Mouse (Mus musculus): ENCODE data around the gene Cdk6. TPM values are rescaled to one million over a fixed set of nuclear protein-coding genes. Genes with fewer than 3 reads are reported as not detected.
A peak's percentile ranks its signal among the peaks of the same experiment; 100 is the strongest.

Gene Cdk6
- polyA plus RNA-seq, 2 experiments = 5.7 to 13.9 TPM

DNA sequence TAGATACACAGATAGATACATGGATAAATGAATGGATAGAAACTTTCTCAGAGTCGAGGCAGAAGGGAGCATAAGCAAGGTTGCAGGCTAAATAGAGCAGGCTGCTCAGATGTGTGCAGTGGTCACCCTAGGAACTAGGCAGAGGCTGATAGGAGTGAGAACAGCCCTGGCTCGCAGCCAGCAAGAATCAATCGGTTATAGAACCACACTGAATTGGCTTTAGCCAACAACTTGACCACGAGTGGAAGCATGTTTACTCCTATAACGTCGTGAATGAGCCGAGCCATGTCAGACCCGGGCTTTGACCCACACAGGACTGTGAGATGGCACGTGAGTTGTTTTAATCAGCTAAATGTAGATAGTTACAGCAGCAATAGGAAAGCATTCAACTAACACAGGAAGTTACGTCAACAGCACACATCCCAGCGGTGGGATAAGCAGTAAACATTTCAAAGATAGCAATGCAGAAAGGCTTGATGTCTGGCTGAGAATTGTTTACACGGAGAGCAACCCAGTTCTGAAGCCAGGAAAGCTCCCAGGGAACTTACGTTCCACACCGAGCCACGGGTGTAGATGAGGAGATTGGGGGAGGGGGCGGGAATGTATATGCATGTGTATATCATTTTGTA lies 147.0 kb downstream of the Cdk6 start:
- no peak overlapping the region for H3K4me2 ChIP-seq (ENCODE audit: low read depth)
- no peak overlapping the region for H3K4me3 ChIP-seq (ENCODE audit: insufficient read depth in 1 of 2, low read depth in 2 of 2, low read length in 2 of 2)
- TF ChIP-seq CTCF (IDR thresholded peaks at IDR 0.05; ENCODE audit: low read depth) (no peak), EP300 (IDR thresholded peaks at IDR 0.05; ENCODE audit: low read depth) (no peak)
- peaks cover 0 to 18% of the 10 kb centered on the region in 2 experiments; a peak in 3 of 4 replicates for H3K4me1 ChIP-seq (replicated peaks; ENCODE audit: control insufficient read depth in 2 of 2, insufficient read depth in 2 of 2, low read length in 1 of 2)
- H3K27ac ChIP-seq = no peak overlapping the region
- no peak overlapping the region for H3K9ac ChIP-seq (replicated peaks)
- DNase-seq (ENCODE audit: low read depth in 3 of 3, low spot score in 3 of 3) (no peak), ATAC-seq (ENCODE audit: insufficient read depth) (0 out of 2 replicates have a peak, but pooled peaks have one; percentile 21)
- no peaks in the 10 kb centered on the region for H3K27me3 ChIP-seq (ENCODE audit: control insufficient read depth, insufficient read depth, low read length)
- 54% methylated on average over 16 of the region's 16 CpGs for WGBS (ENCODE audit: insufficient replicate concordance)
- peaks cover 4% of the 10 kb centered on the region; the same call in 1 of the 2 replicates for H3K36me3 ChIP-seq (replicated peaks; ENCODE audit: control insufficient read depth, insufficient read depth, low read depth)
- no peaks in the 10 kb centered on the region for H3K9me3 ChIP-seq (ENCODE audit: control insufficient read depth, low read length)

DNA sequence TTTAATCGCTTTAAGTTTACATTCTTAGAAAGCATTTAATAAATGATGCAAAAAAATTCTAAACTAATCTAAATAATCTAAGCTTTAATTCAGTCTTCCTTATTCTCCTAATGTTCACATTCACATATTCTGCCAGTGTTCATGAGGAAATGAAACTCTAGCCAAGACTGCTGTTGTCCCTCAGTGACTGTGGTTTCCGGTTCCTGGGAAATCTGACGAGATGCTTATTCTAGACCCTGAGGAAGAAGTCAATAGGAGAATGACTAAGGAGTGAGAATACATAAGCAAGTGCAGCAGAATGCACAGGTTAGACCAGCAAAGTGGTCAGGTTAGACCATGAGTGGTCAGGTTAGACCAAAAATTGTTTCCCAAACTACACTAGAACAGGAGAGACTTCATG lies 149.1 kb downstream of the Cdk6 start:
- Histone ChIP-seq H3K4me3 (ENCODE audit: insufficient read depth in 1 of 2, low read depth in 2 of 2, low read length in 2 of 2) (no peak overlapping the region), H3K36me3 (replicated peaks; ENCODE audit: control insufficient read depth, insufficient read depth, low read depth) (peaks cover 4% of the 10 kb centered on the region; the same call in 1 of the 2 replicates), H3K4me2 (ENCODE audit: low read depth) (no peak overlapping the region), H3K27ac (no peak overlapping the region), H3K9ac (replicated peaks) (no peak overlapping the region), H3K9me3 (ENCODE audit: control insufficient read depth, low read length) (no peaks in the 10 kb centered on the region), H3K27me3 (ENCODE audit: control insufficient read depth, insufficient read depth, low read length) (no peaks in the 10 kb centered on the region), H3K4me1 (replicated peaks; ENCODE audit: control insufficient read depth in 2 of 2, insufficient read depth in 2 of 2, low read length in 1 of 2) (peaks cover 0 to 18% of the 10 kb centered on the region in 2 experiments; a peak in 3 of 4 replicates)
- no peak for ATAC-seq (ENCODE audit: insufficient read depth)
- WGBS (ENCODE audit: insufficient replicate concordance) = 76% methylated on average over 3 of the region's 3 CpGs
- DNase-seq (ENCODE audit: low read depth in 3 of 3, low spot score in 3 of 3) = no peak
- TF ChIP-seq EP300 (IDR thresholded peaks at IDR 0.05; ENCODE audit: low read depth) (no peak), CTCF (IDR thresholded peaks at IDR 0.05; ENCODE audit: low read depth) (no peak)

DNA sequence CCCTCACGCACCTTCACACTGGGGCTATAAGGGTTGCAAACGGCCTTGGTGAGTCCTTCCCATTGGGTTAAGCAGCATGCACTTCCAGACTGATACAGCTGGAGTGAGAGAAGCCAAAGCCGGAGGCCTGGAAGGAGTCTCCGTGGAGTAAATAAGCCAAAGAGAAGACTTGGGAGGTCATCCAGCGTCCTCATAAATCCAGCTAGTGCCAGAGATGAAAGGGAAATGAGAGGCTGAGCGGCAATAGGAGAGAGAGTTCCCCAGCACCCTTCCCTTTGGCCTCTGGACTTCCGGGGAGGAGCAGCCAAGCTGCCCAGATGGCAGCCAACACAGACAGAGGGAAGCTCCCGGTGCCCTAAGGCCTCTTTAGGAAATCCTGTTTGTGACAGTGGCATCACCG lies 149.8 kb downstream of the Cdk6 start:
- H3K4me2 ChIP-seq (ENCODE audit: low read depth) = no peak overlapping the region
- no peaks in the 10 kb centered on the region for H3K36me3 ChIP-seq (replicated peaks; ENCODE audit: control insufficient read depth, insufficient read depth, low read depth)
- ATAC-seq (ENCODE audit: insufficient read depth) = peak; percentile 14; the same call in 1 of the 2 replicates
- H3K27ac ChIP-seq = no peak overlapping the region
- no peak for DNase-seq (ENCODE audit: low read depth in 3 of 3, low spot score in 3 of 3)
- WGBS (ENCODE audit: insufficient replicate concordance) = 49% methylated on average over 9 of the region's 9 CpGs
- no peak overlapping the region for H3K9ac ChIP-seq (replicated peaks)
- TF ChIP-seq EP300 (IDR thresholded peaks at IDR 0.05; ENCODE audit: low read depth) (no peak), CTCF (IDR thresholded peaks at IDR 0.05; ENCODE audit: low read depth) (no peak)
- H3K4me1 ChIP-seq (replicated peaks; ENCODE audit: control insufficient read depth in 2 of 2, insufficient read depth in 2 of 2, low read length in 1 of 2) = peaks cover 0 to 18% of the 10 kb centered on the region in 2 experiments; a peak in 3 of 4 replicates
- H3K27me3 ChIP-seq (ENCODE audit: control insufficient read depth, insufficient read depth, low read length) = no peaks in the 10 kb centered on the region
- no peaks in the 10 kb centered on the region for H3K9me3 ChIP-seq (ENCODE audit: control insufficient read depth, low read length)
- no peak overlapping the region for H3K4me3 ChIP-seq (ENCODE audit: insufficient read depth in 1 of 2, low read depth in 2 of 2, low read length in 2 of 2)

DNA sequence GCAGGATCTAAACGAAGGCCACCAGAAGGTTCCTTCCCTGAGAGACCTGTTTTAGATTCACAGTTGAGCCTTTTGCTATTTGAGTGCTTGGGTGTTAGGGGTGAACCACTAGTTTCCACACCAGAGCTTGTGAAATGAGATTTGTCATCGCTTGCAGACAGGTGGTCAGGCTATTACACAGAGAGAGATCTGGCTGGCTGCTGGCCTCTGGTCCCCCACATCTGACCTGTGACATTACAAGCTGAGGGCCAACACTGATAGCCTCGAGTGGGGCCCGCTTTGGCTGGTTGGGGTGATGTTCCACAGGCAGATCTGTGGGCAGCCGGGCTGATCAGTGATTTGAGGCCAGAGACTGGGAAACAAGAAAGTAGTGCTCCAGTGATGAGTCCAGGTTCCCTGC lies 150.6 kb downstream of the Cdk6 start:
- Histone ChIP-seq H3K9me3 (ENCODE audit: control insufficient read depth, low read length) (no peaks in the 10 kb centered on the region), H3K36me3 (replicated peaks; ENCODE audit: control insufficient read depth, insufficient read depth, low read depth) (no peaks in the 10 kb centered on the region), H3K4me2 (ENCODE audit: low read depth) (no peak overlapping the region), H3K27ac (no peak overlapping the region), H3K4me3 (ENCODE audit: insufficient read depth in 1 of 2, low read depth in 2 of 2, low read length in 2 of 2) (no peak overlapping the region), H3K27me3 (ENCODE audit: control insufficient read depth, insufficient read depth, low read length) (no peaks in the 10 kb centered on the region), H3K9ac (replicated peaks) (no peak overlapping the region), H3K4me1 (replicated peaks; ENCODE audit: control insufficient read depth in 2 of 2, insufficient read depth in 2 of 2, low read length in 1 of 2) (peaks cover 0 to 14% of the 10 kb centered on the region in 2 experiments; a peak in 3 of 4 replicates)
- TF ChIP-seq EP300 (IDR thresholded peaks at IDR 0.05; ENCODE audit: low read depth) (no peak), CTCF (IDR thresholded peaks at IDR 0.05; ENCODE audit: low read depth) (no peak)
- 53% methylated on average over 5 of the region's 5 CpGs for WGBS (ENCODE audit: insufficient replicate concordance)
- DNase-seq (ENCODE audit: low read depth in 3 of 3, low spot score in 3 of 3) = no peak
- ATAC-seq (ENCODE audit: insufficient read depth) = no peak

DNA sequence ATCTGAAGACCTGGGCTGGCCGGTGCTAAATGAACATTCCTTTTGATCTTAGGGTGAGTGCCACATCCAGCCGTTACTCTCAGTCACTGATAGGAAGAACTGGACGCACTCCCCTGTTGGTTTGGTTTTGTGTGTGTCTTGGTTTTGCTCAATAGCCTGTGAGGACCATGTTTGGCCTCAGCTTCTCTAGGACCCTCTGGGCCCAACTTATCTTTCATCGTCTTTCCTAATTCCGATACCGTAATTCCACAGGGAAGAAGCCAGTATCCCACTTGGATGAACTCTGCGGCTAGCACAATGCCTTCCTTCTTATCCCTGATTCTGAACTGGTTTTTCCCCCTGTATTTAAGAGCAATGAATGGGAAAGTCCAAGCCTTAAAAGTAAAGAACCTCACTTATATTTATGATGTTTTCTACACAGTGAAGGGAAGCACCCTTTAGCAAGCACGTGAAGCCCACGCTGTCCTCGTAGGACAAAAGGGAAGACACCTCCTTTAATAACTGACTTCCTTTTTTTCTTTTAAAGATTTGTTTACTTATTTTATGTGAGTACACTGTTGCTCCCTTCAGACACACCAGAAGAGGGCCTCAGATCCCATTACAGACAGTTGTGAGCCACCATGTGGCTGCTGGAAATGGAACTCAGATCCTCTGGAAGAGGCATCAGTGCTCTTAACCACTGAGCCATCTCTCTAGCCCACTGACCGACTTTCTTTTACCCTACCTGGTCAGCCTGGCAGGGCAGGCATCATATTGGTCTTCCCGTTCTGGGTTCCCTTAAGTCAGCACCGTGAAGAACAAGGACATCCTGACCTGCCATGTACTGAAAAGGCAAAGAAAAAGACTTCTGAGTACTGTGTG lies 151.7 kb downstream of the Cdk6 start:
- no peak for ATAC-seq (ENCODE audit: insufficient read depth)
- no peak overlapping the region for H3K27ac ChIP-seq
- H3K4me2 ChIP-seq (ENCODE audit: low read depth) = no peak overlapping the region
- 71% methylated on average over 13 of the region's 13 CpGs for WGBS (ENCODE audit: insufficient replicate concordance)
- no peaks in the 10 kb centered on the region for H3K9me3 ChIP-seq (ENCODE audit: control insufficient read depth, low read length)
- TF ChIP-seq EP300 (IDR thresholded peaks at IDR 0.05; ENCODE audit: low read depth) (no peak), CTCF (IDR thresholded peaks at IDR 0.05; ENCODE audit: low read depth) (no peak)
- H3K9ac ChIP-seq (replicated peaks) = no peak overlapping the region
- peaks cover 0 to 14% of the 10 kb centered on the region in 2 experiments; a peak in 3 of 4 replicates for H3K4me1 ChIP-seq (replicated peaks; ENCODE audit: control insufficient read depth in 2 of 2, insufficient read depth in 2 of 2, low read length in 1 of 2)
- H3K36me3 ChIP-seq (replicated peaks; ENCODE audit: control insufficient read depth, insufficient read depth, low read depth) = no peaks in the 10 kb centered on the region
- H3K4me3 ChIP-seq (ENCODE audit: insufficient read depth in 1 of 2, low read depth in 2 of 2, low read length in 2 of 2) = no peak overlapping the region
- H3K27me3 ChIP-seq (ENCODE audit: control insufficient read depth, insufficient read depth, low read length) = no peaks in the 10 kb centered on the region
- no peak for DNase-seq (ENCODE audit: low read depth in 3 of 3, low spot score in 3 of 3)

Measured in liver, embryonic 14.5 days (tissue).